Mouse (Mus musculus) CD4-positive, CD25-positive, alpha-beta regulatory T cell, adult 2 months (primary cell): ENCODE measurements around the gene Dph1.

ENCODE experiments used
- DNase-seq: peaks from one replicate; pipeline ENCODE4 v3.0.0-alpha.2; 2012; ENCODE audit warnings: low read depth, low spot score

Dph1 gene

GRCm38 (mm10) chr11:75160954-75161353, 30.1 kb downstream of the Dph1 start:
- no peak for DNase-seq

DNA sequence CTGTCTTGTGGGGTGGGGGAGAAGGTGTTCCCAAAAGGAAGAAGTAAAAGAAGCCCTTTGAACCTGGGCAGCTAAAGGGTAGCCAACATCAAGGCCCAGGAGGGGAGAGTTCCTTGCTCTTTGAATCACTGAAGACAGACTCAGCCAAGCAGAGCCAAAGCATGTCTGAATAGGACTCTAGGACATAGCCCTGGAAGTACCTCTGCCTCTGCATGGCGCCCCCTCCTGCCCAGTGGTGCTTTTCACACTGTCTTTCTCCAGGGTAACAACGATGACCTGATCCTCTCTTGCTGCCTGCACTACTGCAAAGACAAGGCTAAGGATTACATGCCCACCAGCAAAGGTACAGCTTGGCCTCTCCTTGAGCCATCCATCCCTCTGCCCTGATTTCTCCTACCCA, 31.5 kb downstream of the Dph1 start:
- peak; percentile 58 for DNase-seq

GRCm38 (mm10) chr11:75158432-75158831, 32.6 kb downstream of the Dph1 start:
- DNase-seq: no peak

GRCm38 (mm10) chr11:75157901-75158300, 33.1 kb downstream of the Dph1 start:
- no peak for DNase-seq

DNA sequence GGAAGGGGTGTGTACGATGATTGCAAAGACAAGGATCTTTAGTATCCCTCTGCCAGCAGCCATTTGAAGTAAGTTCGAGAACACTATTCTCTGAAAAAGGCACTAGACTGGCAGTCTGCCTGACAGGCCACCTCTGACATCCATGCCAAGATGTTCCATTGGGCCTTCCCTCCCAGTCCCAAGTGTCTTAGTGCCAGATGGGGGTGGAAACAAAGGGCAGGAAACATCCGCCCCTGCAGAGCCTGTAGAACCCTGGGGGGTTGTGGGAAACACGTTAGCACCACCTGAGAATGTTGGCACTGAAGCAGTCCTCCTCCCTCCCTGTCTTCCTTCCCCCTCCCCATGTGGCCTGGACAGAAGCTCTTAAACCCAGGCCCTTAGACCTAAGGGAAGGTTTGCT, 34.0 kb downstream of the Dph1 start:
- DNase-seq: no peak

GRCm38 (mm10) chr11:75156416-75156815, 34.6 kb downstream of the Dph1 start:
- no peak for DNase-seq

DNA sequence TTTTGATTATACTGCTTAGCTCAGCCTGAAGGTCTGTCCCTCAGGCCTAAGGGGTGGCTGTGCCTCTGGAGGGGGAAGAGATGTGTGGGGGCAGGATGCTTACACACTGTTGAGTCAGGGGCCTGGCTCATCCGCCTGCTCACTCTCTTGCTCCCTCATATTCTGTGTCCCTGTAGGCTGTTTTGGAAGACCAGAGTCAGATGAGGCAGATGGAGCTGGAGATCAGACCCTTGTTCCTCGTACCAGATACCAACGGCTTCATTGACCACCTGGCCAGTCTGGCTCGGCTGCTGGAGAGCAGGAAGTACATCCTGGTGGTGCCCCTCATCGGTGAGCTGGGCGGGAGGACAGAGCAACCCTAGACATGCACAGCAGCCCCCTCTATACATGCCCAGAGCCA, 35.1 kb downstream of the Dph1 start:
- DNase-seq: no peak

GRCm38 (mm10) chr11:75154053-75154585, 36.9 kb downstream of the Dph1 start:
- DNase-seq: peak; percentile 63

- no peak for DNase-seq
These were observed 38.2 kb downstream of the Dph1 start for GRCm38 (mm10) chr11:75152603-75153557.

DNA sequence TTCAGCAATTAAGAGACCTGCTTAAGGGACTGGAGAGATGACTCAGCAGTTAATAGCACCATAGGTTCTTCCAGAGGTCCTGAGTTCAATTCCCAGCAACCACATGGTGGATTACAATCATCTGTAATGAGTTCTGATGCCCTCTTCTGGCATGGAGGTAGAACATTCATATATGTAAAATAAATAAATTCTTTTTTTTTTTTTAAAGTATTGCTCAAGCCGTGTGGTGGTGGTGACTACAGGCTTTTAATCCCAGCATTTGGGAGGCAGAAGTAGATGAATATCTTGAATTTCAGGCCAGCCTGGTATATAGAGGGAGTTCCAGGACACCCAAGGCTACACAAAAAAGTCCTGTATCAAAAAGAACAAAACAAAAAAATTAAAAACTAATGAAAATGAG, 40.7 kb downstream of the Dph1 start:
- DNase-seq: no peak

DNA sequence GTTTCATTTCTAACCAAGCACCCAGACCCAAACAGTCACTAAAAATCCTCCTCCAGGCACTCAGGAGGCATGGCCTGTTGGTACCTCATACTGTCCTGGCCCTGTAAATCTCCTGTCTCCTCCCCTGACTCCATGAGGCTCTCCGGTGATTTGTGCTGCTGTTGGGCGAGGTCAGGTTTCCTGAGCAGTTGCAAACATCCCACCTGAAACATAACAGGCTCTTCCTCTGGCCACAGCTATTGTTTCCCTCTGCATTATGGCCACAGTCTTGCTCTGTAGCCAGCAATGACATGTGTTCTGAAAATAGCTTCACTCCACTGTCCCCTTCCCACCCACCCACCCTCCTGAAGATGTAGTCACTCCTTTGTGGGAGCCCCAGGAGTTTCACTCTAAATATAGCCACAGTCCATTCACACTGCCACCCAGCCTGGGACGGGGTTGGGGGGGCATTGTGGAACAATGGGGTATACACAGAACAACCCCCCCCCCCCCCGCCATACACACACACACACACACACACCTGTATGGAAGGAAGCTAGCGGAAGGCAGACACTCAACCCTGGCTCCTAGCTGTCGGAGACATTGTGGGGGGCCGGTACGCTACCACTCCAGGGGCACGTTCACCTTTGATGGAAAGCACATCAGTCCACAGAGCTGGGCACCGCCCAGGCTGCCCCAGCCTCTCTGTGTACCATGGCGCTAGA, 42.6 kb downstream of the Dph1 start:
- no peak for DNase-seq

- no peak for DNase-seq
These were observed 43.2 kb downstream of the Dph1 start for GRCm38 (mm10) chr11:75147846-75148168.

DNA sequence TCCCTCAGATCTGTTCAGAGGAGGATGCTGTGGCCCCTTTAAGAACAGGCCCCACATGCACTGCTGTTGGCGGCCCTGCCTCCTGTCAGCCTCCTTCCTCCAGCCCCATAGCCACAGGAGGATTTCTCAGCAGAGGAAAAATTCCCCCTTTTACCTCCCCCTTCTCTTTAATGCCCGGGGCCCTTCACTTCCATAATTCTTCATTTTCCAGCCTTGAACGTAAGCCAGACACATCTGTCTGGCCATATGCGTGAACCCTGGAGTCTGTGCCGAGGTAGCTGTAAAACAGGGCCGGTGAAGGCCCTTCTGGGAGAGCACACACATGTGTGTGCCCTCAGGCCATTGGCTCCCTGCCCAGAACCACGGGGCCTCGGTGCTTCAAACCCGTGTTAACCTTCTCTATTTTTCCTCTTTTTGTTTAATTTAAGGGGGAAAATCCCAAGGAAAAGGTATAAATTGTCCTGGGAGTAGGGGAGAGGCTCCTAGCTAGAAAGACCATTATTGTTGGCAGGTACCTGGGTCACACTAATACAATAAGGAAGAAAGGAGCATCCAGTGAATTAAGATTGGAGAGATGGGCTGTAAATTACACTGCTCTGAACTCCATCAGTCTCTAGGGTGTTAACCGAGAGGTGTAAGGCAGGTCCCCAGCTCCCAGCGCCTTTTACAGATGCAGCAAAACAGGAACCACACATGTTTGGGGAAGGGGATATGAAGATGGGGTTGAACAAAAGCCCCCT, 43.8 kb downstream of the Dph1 start:
- DNase-seq: no peak

- DNase-seq: no peak
These were observed 45.2 kb downstream of the Dph1 start for GRCm38 (mm10) chr11:75145841-75146240.

DNA sequence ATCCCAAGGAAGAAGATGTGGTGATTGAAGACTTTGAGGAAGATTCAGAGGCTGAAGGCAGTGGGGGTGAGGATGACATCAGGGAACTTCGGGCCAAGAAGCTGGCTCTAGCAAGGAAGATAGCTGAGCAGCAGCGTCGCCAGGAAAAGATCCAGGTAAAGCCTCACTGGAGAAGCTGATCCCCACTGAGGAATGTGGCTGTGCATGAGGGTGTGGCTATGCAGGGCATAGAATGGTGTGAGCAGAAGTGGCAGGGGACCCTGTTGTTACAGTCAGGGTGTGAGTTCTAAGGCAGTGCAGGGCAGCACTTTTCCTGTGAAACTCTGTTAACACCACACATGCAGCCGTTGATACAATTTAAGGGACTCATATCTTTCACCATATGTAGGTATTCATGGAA, 48.3 kb downstream of the Dph1 start:
- no peak for DNase-seq

- DNase-seq: no peak
These were observed 49.1 kb downstream of the Dph1 start for GRCm38 (mm10) chr11:75141913-75142312.

DNA sequence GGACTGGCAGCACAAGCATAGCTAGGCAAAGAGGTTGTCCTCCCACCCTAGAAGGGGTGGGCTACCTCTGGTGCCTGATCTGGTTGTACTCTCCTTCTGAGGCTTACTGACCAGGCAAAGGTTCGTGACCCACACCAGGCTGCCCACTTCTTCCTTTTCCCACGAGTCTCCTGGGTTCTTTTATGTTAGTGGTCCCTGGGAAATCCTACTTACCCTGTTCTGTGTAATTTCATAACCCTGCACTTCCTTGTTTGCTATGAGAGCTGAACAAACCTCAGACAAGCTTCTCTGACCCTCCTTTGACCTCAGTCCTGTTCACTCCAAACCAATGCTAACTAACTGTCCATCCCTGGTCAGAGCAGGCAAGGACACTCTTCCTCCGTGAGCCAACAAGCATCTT, 50.0 kb downstream of the Dph1 start:
- DNase-seq: no peak

- no peak for DNase-seq
These were observed 50.6 kb downstream of the Dph1 start for GRCm38 (mm10) chr11:75140431-75140830.

GRCm38 (mm10) chr11:75139122-75139963, 51.7 kb downstream of the Dph1 start:
- DNase-seq: no peak

- DNase-seq: peak; percentile 50
These were observed 54.2 kb downstream of the Dph1 start for GRCm38 (mm10) chr11:75136666-75137398.
